Mouse (Mus musculus): Measurements from ENCODE around the gene Cd44. TPM values are rescaled to one million over a fixed set of nuclear protein-coding genes. Genes with fewer than 3 reads are reported as not detected.

The Cd44 gene
- total and polyA plus RNA-seq, 2 experiments from 2014 or later = 9.3 to 12.5 TPM

DNA sequence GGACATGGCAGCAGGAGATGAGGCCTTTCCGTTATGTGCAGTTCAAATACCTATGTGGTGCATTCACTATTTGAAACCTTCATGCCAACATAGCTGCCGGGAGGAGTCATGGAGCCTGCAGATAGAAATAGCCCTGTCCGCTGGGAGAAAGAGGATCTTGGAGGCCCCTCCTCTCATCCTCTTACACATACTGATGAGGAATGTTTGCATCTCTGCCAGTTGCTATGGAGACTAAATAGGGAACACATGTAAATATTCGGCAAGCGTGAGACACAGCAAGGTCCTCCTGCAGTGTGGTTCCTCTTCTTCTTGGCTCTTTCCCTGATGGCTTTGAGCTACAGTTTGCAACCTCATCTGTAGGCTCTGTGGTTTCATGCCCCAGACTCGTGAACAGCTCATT is 42.5 kb upstream of the Cd44 start:
- no peak for TF ChIP-seq CTCF (IDR thresholded peaks at IDR 0.05; ENCODE audit: low read depth)
- TF ChIP-seq EP300 (IDR thresholded peaks at IDR 0.05; ENCODE audit: low read depth) = no peak
- Histone ChIP-seq H3K4me2 (ENCODE audit: low read depth, low read length) (no peak overlapping the region), H3K4me1 (ENCODE audit: control insufficient read depth, insufficient read depth) (no peaks in the 10 kb centered on the region), H3K4me3 (ENCODE audit: low read depth, low read length) (no peak overlapping the region), H3K9me3 (replicated peaks; ENCODE audit: control insufficient read depth, low read length) (no peaks in the 10 kb centered on the region), H3K27me3 (ENCODE audit: control insufficient read depth, insufficient read depth, low read length) (0 out of 2 replicates have a peak, but pooled peaks cover 3% of the 10 kb centered on the region), H3K9ac (replicated peaks; ENCODE audit: low read depth, low read length) (no peak overlapping the region), H3K27ac (ENCODE audit: low read depth) (no peak overlapping the region), H3K36me3 (replicated peaks; ENCODE audit: control insufficient read depth, insufficient read depth, low read length) (no peaks in the 10 kb centered on the region)
- ATAC-seq (ENCODE audit: insufficient read depth, low read depth) (peak; percentile 73), DNase-seq (ENCODE audit: low spot score) (peak; percentile 59)
- WGBS = 18% methylated on average over 6 of the region's 6 CpGs

DNA sequence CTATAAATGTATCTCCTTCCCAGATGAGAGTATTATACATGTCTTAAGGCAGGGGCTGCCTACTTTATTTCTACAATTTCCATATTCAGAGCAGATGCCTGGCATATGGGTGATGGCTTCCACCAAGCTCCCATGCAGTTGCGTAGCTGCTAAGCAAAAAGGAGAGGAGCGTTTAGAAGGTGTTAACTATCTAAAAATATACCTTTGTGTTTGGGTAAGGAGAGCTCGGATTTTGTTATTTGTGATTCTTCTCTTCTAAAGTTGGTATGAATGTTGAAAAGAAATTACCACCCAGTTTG is 41.3 kb upstream of the Cd44 start:
- H3K4me3 ChIP-seq (ENCODE audit: low read depth, low read length) = no peak overlapping the region
- no peak overlapping the region for H3K27ac ChIP-seq (ENCODE audit: low read depth)
- TF ChIP-seq EP300 (IDR thresholded peaks at IDR 0.05; ENCODE audit: low read depth) (no peak), CTCF (IDR thresholded peaks at IDR 0.05; ENCODE audit: low read depth) (no peak)
- 0 out of 2 replicates have a peak, but pooled peaks cover 1% of the 10 kb centered on the region for H3K27me3 ChIP-seq (ENCODE audit: control insufficient read depth, insufficient read depth, low read length)
- DNase-seq (ENCODE audit: low spot score) = no peak
- no peak overlapping the region for H3K9ac ChIP-seq (replicated peaks; ENCODE audit: low read depth, low read length)
- H3K9me3 ChIP-seq (replicated peaks; ENCODE audit: control insufficient read depth, low read length) = no peaks in the 10 kb centered on the region
- 81% methylated on average over 3 of the region's 3 CpGs for WGBS
- no peak overlapping the region for H3K4me2 ChIP-seq (ENCODE audit: low read depth, low read length)
- no peaks in the 10 kb centered on the region for H3K4me1 ChIP-seq (ENCODE audit: control insufficient read depth, insufficient read depth)
- ATAC-seq (ENCODE audit: insufficient read depth, low read depth) = no peak
- no peaks in the 10 kb centered on the region for H3K36me3 ChIP-seq (replicated peaks; ENCODE audit: control insufficient read depth, insufficient read depth, low read length)

DNA sequence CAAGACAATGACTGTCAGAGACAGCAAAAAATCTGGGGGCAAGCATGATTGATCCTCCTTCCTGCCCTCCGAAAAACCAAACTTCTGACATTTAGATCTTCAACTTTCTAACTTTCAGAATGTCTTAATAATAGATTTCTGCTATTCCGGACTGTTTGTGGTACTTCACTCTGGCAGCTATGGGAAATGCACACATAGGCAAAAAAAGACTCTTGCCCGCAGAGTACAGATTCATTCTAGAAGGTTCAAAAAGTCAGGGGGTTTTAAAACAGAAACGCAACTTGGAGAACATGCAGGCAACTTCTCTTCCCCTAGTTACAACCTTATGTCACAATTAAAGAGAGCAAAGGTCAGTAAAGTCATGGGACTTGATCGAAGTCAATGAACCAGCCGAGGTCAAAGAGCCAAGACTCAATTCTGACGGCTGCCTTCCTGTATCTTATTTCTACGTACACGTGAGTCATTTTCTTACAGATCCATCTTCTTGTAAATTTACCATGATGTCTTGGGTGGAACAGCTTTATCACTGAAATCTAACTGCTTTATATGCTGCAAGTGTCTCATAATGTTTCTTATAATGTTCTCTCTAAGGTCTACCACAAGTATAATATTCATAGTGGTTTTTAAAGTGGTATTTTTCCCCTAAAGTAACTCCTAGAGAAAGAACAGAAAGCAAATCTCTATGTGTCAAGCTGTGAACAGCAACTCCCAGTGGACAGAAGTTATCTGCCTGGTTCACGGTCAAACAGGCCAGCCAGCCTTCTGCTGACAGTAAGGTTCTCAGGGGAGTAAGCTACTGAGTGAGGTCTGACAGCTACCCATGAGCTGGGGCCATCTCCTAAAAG is 40.7 kb upstream of the Cd44 start:
- no peak overlapping the region for H3K4me3 ChIP-seq (ENCODE audit: low read depth, low read length)

DNA sequence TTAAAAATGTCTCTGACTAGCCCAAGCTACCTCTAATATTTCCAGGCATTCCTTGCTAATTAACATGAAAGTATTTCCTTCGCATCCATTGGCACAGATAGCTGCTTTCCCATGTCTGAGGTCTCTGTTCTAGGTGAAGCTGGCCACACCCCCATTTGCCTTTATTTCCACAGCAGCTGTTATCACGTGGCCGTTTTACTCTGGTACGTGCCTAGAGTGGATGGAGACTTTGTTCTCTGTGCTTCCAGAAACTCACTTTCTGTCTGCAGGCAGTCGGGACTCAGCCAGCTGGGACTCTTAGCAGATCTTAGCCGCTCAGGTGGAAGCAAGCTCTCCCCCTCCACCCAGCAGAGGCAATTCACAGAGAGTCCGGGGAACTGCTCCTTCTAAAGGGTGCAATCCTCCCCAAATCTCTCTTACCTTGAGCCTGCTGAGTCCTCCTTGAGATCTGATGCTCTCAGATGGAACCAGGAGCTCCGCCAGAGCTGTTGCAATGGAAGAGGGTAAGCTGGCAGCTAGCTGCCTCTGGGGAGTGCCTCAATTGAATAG is 39.4 kb upstream of the Cd44 start:
- H3K4me1 ChIP-seq (ENCODE audit: control insufficient read depth, insufficient read depth) = no peaks in the 10 kb centered on the region
- no peak overlapping the region for H3K9ac ChIP-seq (replicated peaks; ENCODE audit: low read depth, low read length)
- DNase-seq (ENCODE audit: low spot score) (no peak), ATAC-seq (ENCODE audit: insufficient read depth, low read depth) (no peak)
- H3K4me3 ChIP-seq (ENCODE audit: low read depth, low read length) = no peak overlapping the region
- H3K9me3 ChIP-seq (replicated peaks; ENCODE audit: control insufficient read depth, low read length) = no peaks in the 10 kb centered on the region
- 57% methylated on average over 8 of the region's 8 CpGs for WGBS
- TF ChIP-seq CTCF (IDR thresholded peaks at IDR 0.05; ENCODE audit: low read depth) = no peak
- TF ChIP-seq EP300 (IDR thresholded peaks at IDR 0.05; ENCODE audit: low read depth) = no peak
- no peaks in the 10 kb centered on the region for H3K36me3 ChIP-seq (replicated peaks; ENCODE audit: control insufficient read depth, insufficient read depth, low read length)
- no peak overlapping the region for H3K4me2 ChIP-seq (ENCODE audit: low read depth, low read length)
- H3K27ac ChIP-seq (ENCODE audit: low read depth) = no peak overlapping the region
- H3K27me3 ChIP-seq (ENCODE audit: control insufficient read depth, insufficient read depth, low read length) = no peaks in the 10 kb centered on the region

More for the DNA sequence above, 40.7 kb upstream of the Cd44 start:
- DNase-seq (ENCODE audit: low spot score) = no peak
- 63% methylated on average over 10 of the region's 10 CpGs for WGBS
- no peak overlapping the region for H3K9ac ChIP-seq (replicated peaks; ENCODE audit: low read depth, low read length)
- H3K4me1 ChIP-seq (ENCODE audit: control insufficient read depth, insufficient read depth) = no peaks in the 10 kb centered on the region
- H3K4me2 ChIP-seq (ENCODE audit: low read depth, low read length) = no peak overlapping the region
- no peak for ATAC-seq (ENCODE audit: insufficient read depth, low read depth)
- no peak overlapping the region for H3K27ac ChIP-seq (ENCODE audit: low read depth)
- no peaks in the 10 kb centered on the region for H3K9me3 ChIP-seq (replicated peaks; ENCODE audit: control insufficient read depth, low read length)
- no peaks in the 10 kb centered on the region for H3K27me3 ChIP-seq (ENCODE audit: control insufficient read depth, insufficient read depth, low read length)
- no peaks in the 10 kb centered on the region for H3K36me3 ChIP-seq (replicated peaks; ENCODE audit: control insufficient read depth, insufficient read depth, low read length)
- no peak for TF ChIP-seq CTCF (IDR thresholded peaks at IDR 0.05; ENCODE audit: low read depth)
- no peak for TF ChIP-seq EP300 (IDR thresholded peaks at IDR 0.05; ENCODE audit: low read depth)

DNA sequence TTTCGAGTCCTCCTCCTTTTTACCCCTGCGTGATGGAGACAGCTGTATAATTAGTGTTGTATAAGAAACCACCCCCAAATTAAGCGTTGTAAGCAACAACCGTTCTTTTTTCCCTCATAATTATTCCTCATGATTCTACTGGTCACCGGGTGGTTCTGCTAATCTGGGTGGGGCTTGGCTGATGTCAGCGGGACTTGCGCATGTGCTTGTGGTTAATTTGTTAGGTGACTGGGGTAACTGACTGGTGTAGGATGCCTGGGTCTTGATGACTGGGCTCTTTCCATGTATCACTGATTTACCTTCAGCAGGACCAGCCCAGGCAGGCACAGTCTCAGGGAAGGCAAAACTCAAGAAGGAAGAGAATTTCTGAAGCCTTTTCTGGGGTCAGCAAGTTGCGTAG is 38.7 kb upstream of the Cd44 start:
- Histone ChIP-seq H3K27me3 (ENCODE audit: control insufficient read depth, insufficient read depth, low read length) (no peaks in the 10 kb centered on the region), H3K4me1 (ENCODE audit: control insufficient read depth, insufficient read depth) (no peaks in the 10 kb centered on the region), H3K4me3 (ENCODE audit: low read depth, low read length) (no peak overlapping the region), H3K36me3 (replicated peaks; ENCODE audit: control insufficient read depth, insufficient read depth, low read length) (no peaks in the 10 kb centered on the region), H3K9me3 (replicated peaks; ENCODE audit: control insufficient read depth, low read length) (no peaks in the 10 kb centered on the region), H3K27ac (ENCODE audit: low read depth) (no peak overlapping the region), H3K9ac (replicated peaks; ENCODE audit: low read depth, low read length) (no peak overlapping the region), H3K4me2 (ENCODE audit: low read depth, low read length) (no peak overlapping the region)
- TF ChIP-seq CTCF (IDR thresholded peaks at IDR 0.05; ENCODE audit: low read depth) = no peak
- TF ChIP-seq EP300 (IDR thresholded peaks at IDR 0.05; ENCODE audit: low read depth) = no peak
- WGBS = 93% methylated on average over 8 of the region's 8 CpGs
- no peak for ATAC-seq (ENCODE audit: insufficient read depth, low read depth)
- DNase-seq (ENCODE audit: low spot score) = no peak

All from heart, postnatal 0 days (tissue).